Mouse (Mus musculus) forebrain, embryonic 10.5 days (tissue): ENCODE results near the gene Samd9l. TPM values are rescaled to one million over a fixed set of nuclear protein-coding genes. Genes with fewer than 3 reads are reported as not detected.
"Not testable (repeated sequence)": the region's sequence is repeated elsewhere in the genome, so short reads cannot be mapped to it uniquely, and the experiment has no call there.

Source experiments
- DNase-seq: peaks from one replicate; pipeline ENCODE4 v3.0.0-alpha.2; 2017; ENCODE audit warnings: low spot score; ENCODE audit errors: extremely low spot score
- H3K27ac ChIP-seq: fragments of 300-500 bp; sonication (generic); 2 replicates; pipeline ENCODE4 v1.5.1; 2016; ENCODE audit warnings: mild to moderate bottlenecking
- H3K27me3 ChIP-seq: fragments of 300-500 bp; sonication (generic); 2 replicates; pipeline ENCODE4 v1.6.1; 2016; ENCODE audit warnings: mild to moderate bottlenecking; ENCODE audit not compliant: poor library complexity, severe bottlenecking
- H3K36me3 ChIP-seq: fragments of 300-500 bp; sonication (generic); replicated peaks from 2 replicates; pipeline ENCODE4 v1.6.1; 2016; ENCODE audit warnings: mild to moderate bottlenecking, moderate library complexity
- H3K4me1 ChIP-seq: fragments of 300-500 bp; sonication (generic); 2 replicates; pipeline ENCODE4 v1.6.1; 2016
- H3K4me3 ChIP-seq: fragments of 300-500 bp; sonication (generic); 2 replicates; pipeline ENCODE4 v1.5.1; 2016; ENCODE audit warnings: mild to moderate bottlenecking, moderate library complexity
- H3K9me3 ChIP-seq: fragments of 300-500 bp; sonication (generic); 2 replicates; pipeline ENCODE4 v1.6.1; 2016; ENCODE audit warnings: mild to moderate bottlenecking, moderate library complexity
- WGBS: fragments of 180-500 bp; shearing (Covaris S2); methylation state at CpG from one replicate; pipeline ENCODE4 v1.1.7; 2016; 5-methylcytosine and 5-hydroxymethylcytosine counted together
- polyA plus RNA-seq: library from polyadenylated mRNA; unstranded; fragments of >200 nt; fragmentation: Nextera tagmentation; extraction: Ambion mirVana; gene quantifications from 2 replicates; pipeline ENCODE4 v1.2.1, GENCODE M21; 2016

Samd9l gene
- polyA plus RNA-seq = 0.05 and 0.12 TPM in 2 replicates

- not testable (repeated sequence) for H3K4me3 ChIP-seq, H3K36me3 ChIP-seq, H3K4me1 ChIP-seq, H3K27ac ChIP-seq, H3K27me3 ChIP-seq, H3K9me3 ChIP-seq, DNase-seq
- 53% methylated on average over 4 of the region's 4 CpGs for WGBS
Observed at GRCm38 (mm10) chr6:3399340-3400068, at the start of gene Samd9l. TSS of gene Samd9l (minus strand) at chr6:3399572.

- no peaks in the 10 kb centered on the region for H3K27me3 ChIP-seq
Observed at GRCm38 (mm10) chr6:3447404-3447803, 48.0 kb upstream of the Samd9l start.

GRCm38 (mm10) chr6:3443905-3444304 is 44.5 kb upstream of the Samd9l start:
- H3K4me3 ChIP-seq = no peak overlapping the region
- H3K4me1 ChIP-seq = no peaks in the 10 kb centered on the region
- no peaks in the 10 kb centered on the region for H3K36me3 ChIP-seq
- H3K9me3 ChIP-seq = no peaks in the 10 kb centered on the region
- 31% methylated on average over 1 of the region's 1 CpGs for WGBS
- no peak overlapping the region for H3K27ac ChIP-seq
- no peaks in the 10 kb centered on the region for H3K27me3 ChIP-seq
- no peak for DNase-seq

More at GRCm38 (mm10) chr6:3447404-3447803, 48.0 kb upstream of the Samd9l start:
- Histone ChIP-seq H3K9me3 (no peaks in the 10 kb centered on the region), H3K4me1 (no peaks in the 10 kb centered on the region), H3K4me3 (no peak overlapping the region), H3K27ac (no peak overlapping the region), H3K36me3 (no peaks in the 10 kb centered on the region)
- peak; percentile 45 for DNase-seq
- WGBS = 10% methylated on average over 5 of the region's 5 CpGs

- H3K36me3 ChIP-seq = no peaks in the 10 kb centered on the region
- no peak overlapping the region for H3K4me3 ChIP-seq
- H3K27ac ChIP-seq = no peak overlapping the region
- no peaks in the 10 kb centered on the region for H3K4me1 ChIP-seq
- DNase-seq = no peak
- H3K27me3 ChIP-seq = no peaks in the 10 kb centered on the region
- H3K9me3 ChIP-seq = peaks cover 15% of the 10 kb centered on the region
Observed at GRCm38 (mm10) chr6:3436087-3436486, 36.7 kb upstream of the Samd9l start.

GRCm38 (mm10) chr6:3430976-3431375 is 31.6 kb upstream of the Samd9l start:
- not testable (repeated sequence) for DNase-seq, H3K4me1 ChIP-seq, H3K27ac ChIP-seq, H3K36me3 ChIP-seq, H3K27me3 ChIP-seq, H3K4me3 ChIP-seq, H3K9me3 ChIP-seq
- WGBS = 85% methylated on average over 2 of the region's 2 CpGs

GRCm38 (mm10) chr6:3427047-3427446 is 27.7 kb upstream of the Samd9l start:
- H3K9me3 ChIP-seq = no peaks in the 10 kb centered on the region
- no peak overlapping the region for H3K4me3 ChIP-seq
- no peaks in the 10 kb centered on the region for H3K27me3 ChIP-seq
- no peak overlapping the region for H3K27ac ChIP-seq
- H3K4me1 ChIP-seq = no peaks in the 10 kb centered on the region
- WGBS = 84% methylated on average over 1 of the region's 1 CpGs
- DNase-seq = no peak
- no peaks in the 10 kb centered on the region for H3K36me3 ChIP-seq

GRCm38 (mm10) chr6:3425333-3425732 is 26.0 kb upstream of the Samd9l start:
- DNase-seq, H3K4me3 ChIP-seq, H3K4me1 ChIP-seq, H3K27me3 ChIP-seq, H3K36me3 ChIP-seq, H3K9me3 ChIP-seq, H3K27ac ChIP-seq: not testable (repeated sequence)

- not testable (repeated sequence) for DNase-seq, H3K9me3 ChIP-seq, H3K27me3 ChIP-seq, H3K4me3 ChIP-seq, H3K4me1 ChIP-seq, H3K27ac ChIP-seq, H3K36me3 ChIP-seq
- 50% methylated on average over 1 of the region's 4 CpGs for WGBS
Observed at GRCm38 (mm10) chr6:3424613-3425277, 25.4 kb upstream of the Samd9l start.

- not testable (repeated sequence) for H3K36me3 ChIP-seq, H3K4me3 ChIP-seq, H3K27ac ChIP-seq, DNase-seq, H3K9me3 ChIP-seq, H3K27me3 ChIP-seq, H3K4me1 ChIP-seq
- WGBS = 85% methylated on average over 5 of the region's 7 CpGs
Observed at GRCm38 (mm10) chr6:3397182-3397906, 2.0 kb downstream of the Samd9l start.

- H3K36me3 ChIP-seq, H3K27me3 ChIP-seq, H3K27ac ChIP-seq, H3K4me3 ChIP-seq, DNase-seq, H3K9me3 ChIP-seq, H3K4me1 ChIP-seq: not testable (repeated sequence)
- WGBS = 72% methylated on average over 4 of the region's 4 CpGs
Observed at GRCm38 (mm10) chr6:3395921-3396611, 3.3 kb downstream of the Samd9l start.

GRCm38 (mm10) chr6:3389995-3390394 is 9.4 kb downstream of the Samd9l start:
- Histone ChIP-seq H3K36me3 (no peaks in the 10 kb centered on the region), H3K27ac (no peak overlapping the region), H3K27me3 (no peaks in the 10 kb centered on the region), H3K4me1 (no peaks in the 10 kb centered on the region), H3K4me3 (no peak overlapping the region), H3K9me3 (peaks cover 6% of the 10 kb centered on the region; the same call in 1 of the 2 replicates)
- WGBS = 81% methylated on average over 1 of the region's 1 CpGs
- no peak for DNase-seq

- WGBS = 91% methylated on average over 6 of the region's 6 CpGs
- Histone ChIP-seq H3K4me3 (no peak overlapping the region), H3K9me3 (peaks cover 6% of the 10 kb centered on the region; the same call in 1 of the 2 replicates), H3K4me1 (no peaks in the 10 kb centered on the region), H3K27ac (no peak overlapping the region), H3K36me3 (no peaks in the 10 kb centered on the region), H3K27me3 (no peaks in the 10 kb centered on the region)
- DNase-seq = no peak
Observed at GRCm38 (mm10) chr6:3386565-3386964, 12.8 kb downstream of the Samd9l start.
